Mouse (Mus musculus) stomach, embryonic 15.5 days (tissue): ENCODE measurements at regions not wholly inside any gene's neighbourhood (a gene's known extent, or its start where the extent isn't known, plus 50 kb on each side); places are given as distances from the start of the nearest gene placed in this dataset.

Experiments used
- ATAC-seq: fragments of 200-750 bp; cut with Nextera tagmentation; 2 replicates; pipeline ENCODE4 v1.8.0; 2017; ENCODE audit warnings: low read depth, moderate number of reproducible peaks, moderate TSS enrichment; ENCODE audit not compliant: insufficient read depth, low FRiP score
- H3K27ac ChIP-seq: fragments of 300-500 bp; sonication (generic); 2 replicates; pipeline ENCODE4 v1.5.1; 2015; ENCODE audit warnings: mild to moderate bottlenecking, inconsistent platforms
- H3K27me3 ChIP-seq: fragments of 300-500 bp; sonication (generic); replicated peaks from 2 replicates; pipeline ENCODE4 v1.6.1; 2015; ENCODE audit warnings: inconsistent platforms
- H3K36me3 ChIP-seq: fragments of 300-500 bp; sonication (generic); 2 replicates; pipeline ENCODE4 v1.6.1; 2015; ENCODE audit warnings: inconsistent platforms
- H3K4me1 ChIP-seq: fragments of 300-500 bp; sonication (generic); 2 replicates; pipeline ENCODE4 v1.6.1; 2015; ENCODE audit warnings: inconsistent platforms
- H3K4me2 ChIP-seq: fragments of 300-500 bp; sonication (generic); 2 replicates; pipeline ENCODE4 v1.6.1; 2015; ENCODE audit warnings: mild to moderate bottlenecking, inconsistent platforms
- H3K4me3 ChIP-seq: fragments of 300-500 bp; sonication (generic); replicated peaks from 2 replicates; pipeline ENCODE4 v1.5.1; 2015; ENCODE audit warnings: inconsistent platforms
- H3K9ac ChIP-seq: fragments of 300-500 bp; sonication (generic); 2 replicates; pipeline ENCODE4 v1.6.1; 2015; ENCODE audit warnings: inconsistent platforms
- H3K9me3 ChIP-seq: fragments of 300-500 bp; sonication (generic); 2 replicates; pipeline ENCODE4 v1.6.1; 2016; ENCODE audit warnings: inconsistent platforms
- WGBS: fragments of 180-500 bp; shearing (Covaris S2); methylation state at CpG from one replicate; pipeline ENCODE4 v1.1.7; 2015; 5-methylcytosine and 5-hydroxymethylcytosine counted together

DNA sequence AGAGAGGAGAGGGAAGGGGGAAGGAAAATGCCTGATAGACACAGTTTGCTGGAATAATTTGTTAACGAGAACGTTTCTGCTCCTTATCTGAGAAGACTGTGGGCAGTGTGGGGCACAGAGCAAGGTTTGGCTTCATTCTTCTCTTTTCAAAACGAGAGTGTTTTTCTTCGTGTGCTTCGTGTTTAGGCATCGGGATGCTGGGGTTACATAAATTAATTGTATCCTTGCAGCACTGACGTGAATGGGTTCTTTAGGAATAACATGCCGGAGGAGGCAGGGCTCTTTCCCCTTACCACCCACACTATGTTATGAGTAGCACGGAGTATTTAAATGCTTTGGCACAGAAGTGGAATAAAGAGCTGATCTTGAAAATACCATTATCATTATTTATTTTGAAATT lies 110.9 kb upstream of the Hhip start:
- 39% methylated on average over 9 of the region's 9 CpGs for WGBS
- H3K27me3 ChIP-seq: no peaks in the 10 kb centered on the region
- ATAC-seq: no peak
- no peak overlapping the region for H3K4me2 ChIP-seq
- H3K9me3 ChIP-seq: no peaks in the 10 kb centered on the region
- H3K4me1 ChIP-seq: no peaks in the 10 kb centered on the region
- no peak overlapping the region for H3K4me3 ChIP-seq
- no peak overlapping the region for H3K27ac ChIP-seq
- H3K36me3 ChIP-seq: no peaks in the 10 kb centered on the region
- no peak overlapping the region for H3K9ac ChIP-seq

DNA sequence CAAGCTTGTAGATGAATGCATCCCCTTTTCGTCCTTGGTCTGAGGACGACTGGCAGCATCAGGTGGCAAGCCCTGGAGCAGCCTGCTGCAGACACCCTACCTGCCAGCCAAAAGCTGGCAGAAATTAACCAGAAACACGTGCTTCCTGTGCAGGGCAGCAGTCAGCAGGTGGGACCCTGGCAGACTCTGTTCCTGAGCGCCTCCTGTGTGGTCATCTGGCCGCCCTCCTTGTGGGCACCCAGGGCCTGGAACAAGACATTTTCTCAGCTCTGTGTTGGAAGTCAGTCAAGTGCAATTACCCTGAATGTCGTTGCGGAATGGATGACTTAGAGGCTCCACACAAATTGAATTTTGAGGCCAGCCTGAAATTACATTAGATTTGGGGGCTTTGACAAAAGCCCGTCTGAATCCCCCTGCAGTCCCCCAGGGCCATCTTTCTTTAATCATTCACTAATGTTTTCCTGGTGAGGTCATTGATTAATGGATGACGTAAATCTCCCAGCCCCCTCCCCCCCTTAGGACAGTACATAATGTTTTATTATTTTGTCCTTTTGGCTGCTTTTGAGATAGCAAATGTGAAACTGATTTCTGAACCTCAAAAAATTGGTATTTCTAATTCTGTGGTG lies 91.8 kb upstream of the Hhip start:
- H3K27me3 ChIP-seq: no peaks in the 10 kb centered on the region
- H3K4me2 ChIP-seq: no peak overlapping the region
- no peaks in the 10 kb centered on the region for H3K9me3 ChIP-seq
- H3K9ac ChIP-seq: no peak overlapping the region
- no peaks in the 10 kb centered on the region for H3K4me1 ChIP-seq
- WGBS: 58% methylated on average over 9 of the region's 9 CpGs
- no peaks in the 10 kb centered on the region for H3K36me3 ChIP-seq
- H3K4me3 ChIP-seq: no peak overlapping the region
- ATAC-seq: no peak
- no peak overlapping the region for H3K27ac ChIP-seq

GRCm38 (mm10) chr8:80147929-80148328 lies 90.1 kb upstream of the Hhip start:
- Histone ChIP-seq H3K4me2 (no peak overlapping the region), H3K27ac (no peak overlapping the region), H3K36me3 (no peaks in the 10 kb centered on the region), H3K9ac (no peak overlapping the region), H3K4me3 (no peak overlapping the region), H3K9me3 (no peaks in the 10 kb centered on the region), H3K4me1 (no peaks in the 10 kb centered on the region), H3K27me3 (no peaks in the 10 kb centered on the region)
- WGBS: 71% methylated on average over 3 of the region's 3 CpGs
- ATAC-seq: no peak

DNA sequence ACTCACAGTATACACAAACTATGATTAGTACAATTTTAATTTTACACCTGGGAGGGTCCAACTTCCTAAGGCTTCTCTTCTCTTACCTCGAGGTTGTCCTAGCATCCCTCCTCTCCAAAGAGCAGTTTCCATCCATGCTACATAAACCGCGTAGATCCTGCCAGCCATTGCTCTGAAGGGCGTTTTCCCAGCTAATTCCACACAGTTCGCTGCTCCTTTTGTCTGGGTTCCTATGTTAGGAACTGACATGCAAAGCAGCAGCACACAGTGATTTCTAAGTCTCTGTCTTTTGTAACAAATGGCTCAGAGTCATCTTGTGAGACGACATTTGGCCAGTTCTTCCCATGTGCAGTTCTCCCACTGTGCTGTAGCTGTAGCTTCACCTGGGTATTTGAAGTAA lies 80.7 kb upstream of the Hhip start:
- H3K4me1 ChIP-seq: no peaks in the 10 kb centered on the region
- 79% methylated on average over 6 of the region's 6 CpGs for WGBS
- H3K36me3 ChIP-seq: no peaks in the 10 kb centered on the region
- H3K27ac ChIP-seq: no peak overlapping the region
- H3K4me3 ChIP-seq: no peak overlapping the region
- H3K27me3 ChIP-seq: no peaks in the 10 kb centered on the region
- ATAC-seq: no peak
- no peak overlapping the region for H3K9ac ChIP-seq
- no peak overlapping the region for H3K4me2 ChIP-seq
- no peaks in the 10 kb centered on the region for H3K9me3 ChIP-seq

DNA sequence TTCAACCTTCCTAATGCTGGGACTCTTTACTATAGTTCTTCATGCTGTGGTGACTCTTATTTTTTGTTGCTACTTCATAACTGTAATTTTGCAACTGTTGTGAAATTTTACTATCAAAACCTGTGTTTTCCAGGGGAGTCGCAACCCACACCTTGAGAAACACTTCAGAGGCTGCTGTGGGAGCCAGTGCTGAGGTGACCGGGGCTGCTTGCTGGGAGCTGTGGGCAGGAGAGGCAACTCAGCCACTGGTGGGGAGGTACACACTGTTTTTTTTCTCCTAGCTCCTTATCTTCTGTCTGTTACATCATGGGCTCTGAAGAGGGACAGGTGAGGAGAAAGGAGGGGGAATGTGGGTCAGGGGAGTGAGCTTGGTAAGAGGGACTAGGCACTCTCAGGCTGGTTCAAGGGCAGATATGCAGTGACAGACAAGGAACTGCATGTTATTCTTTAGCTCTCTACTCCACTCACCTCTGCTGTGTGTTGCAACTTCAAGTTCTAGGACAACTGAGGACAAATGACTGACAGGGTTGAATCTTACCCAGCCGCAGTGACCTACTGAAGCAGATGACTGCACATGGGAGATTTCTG lies 62.7 kb upstream of the Hhip start:
- no peak overlapping the region for H3K4me3 ChIP-seq
- H3K27ac ChIP-seq: no peak overlapping the region
- no peaks in the 10 kb centered on the region for H3K4me1 ChIP-seq
- no peaks in the 10 kb centered on the region for H3K36me3 ChIP-seq
- no peak overlapping the region for H3K4me2 ChIP-seq
- no peak for ATAC-seq
- WGBS: 84% methylated on average over 3 of the region's 3 CpGs
- H3K9ac ChIP-seq: no peak overlapping the region
- H3K27me3 ChIP-seq: no peaks in the 10 kb centered on the region
- H3K9me3 ChIP-seq: no peaks in the 10 kb centered on the region

DNA sequence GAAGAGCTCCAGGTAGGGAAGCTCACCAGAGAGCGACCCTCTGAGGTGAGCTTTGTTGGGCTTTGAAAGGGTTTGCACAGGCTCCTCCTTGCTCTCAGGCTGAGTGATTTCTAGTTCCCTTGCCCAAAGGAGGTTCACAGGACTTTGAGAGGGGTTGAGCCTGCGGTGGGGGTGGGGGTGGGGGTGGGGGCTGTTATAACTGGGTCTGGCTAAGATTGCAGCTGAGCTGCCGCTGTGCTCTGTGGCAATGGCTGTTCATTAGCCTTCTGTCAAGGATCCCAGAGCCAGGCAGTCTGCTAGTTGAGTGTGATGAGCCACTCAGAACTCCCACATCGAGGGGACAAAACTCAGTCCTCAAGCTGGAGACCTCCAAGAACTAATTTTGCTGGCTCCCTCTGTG lies 59.5 kb upstream of the Hhip start:
- no peak overlapping the region for H3K9ac ChIP-seq
- 46% methylated on average over 4 of the region's 4 CpGs for WGBS
- no peak overlapping the region for H3K27ac ChIP-seq
- no peaks in the 10 kb centered on the region for H3K4me1 ChIP-seq
- H3K9me3 ChIP-seq: no peaks in the 10 kb centered on the region
- H3K27me3 ChIP-seq: no peaks in the 10 kb centered on the region
- H3K4me2 ChIP-seq: no peak overlapping the region
- H3K36me3 ChIP-seq: no peaks in the 10 kb centered on the region
- no peak overlapping the region for H3K4me3 ChIP-seq
- ATAC-seq: no peak
